Mouse (Mus musculus): ENCODE results near the gene Nhs.

DNA sequence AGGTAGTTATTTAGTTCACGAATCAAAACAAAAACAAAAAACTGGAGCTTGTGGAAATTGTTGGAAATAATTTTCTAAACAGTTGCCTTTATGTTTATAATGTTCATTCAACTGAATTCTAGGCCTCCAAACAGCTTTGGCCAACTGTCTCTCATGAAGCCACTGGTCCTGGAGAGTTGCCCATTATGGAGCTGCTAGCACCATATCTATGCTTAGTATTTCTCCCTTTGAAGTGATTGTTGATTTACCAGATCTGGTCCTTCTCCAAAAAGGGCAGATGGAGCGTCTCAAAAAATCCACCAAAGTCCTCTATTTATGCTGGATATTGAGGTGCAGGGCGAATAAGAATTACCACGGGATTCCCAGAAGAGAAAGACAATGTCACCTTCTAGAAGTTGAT lies 147.0 kb downstream of the Nhs start:
- TF ChIP-seq POLR2A (IDR thresholded peaks at IDR 0.05; ENCODE audit: borderline replicate concordance, control insufficient read depth, low read depth, low read length), result no peak
- TF ChIP-seq CTCF (IDR thresholded peaks at IDR 0.05; ENCODE audit: control insufficient read depth, insufficient read depth, low read length), result no peak

Data from bone marrow, adult 2 months (tissue).